In the genomic region with DNA sequence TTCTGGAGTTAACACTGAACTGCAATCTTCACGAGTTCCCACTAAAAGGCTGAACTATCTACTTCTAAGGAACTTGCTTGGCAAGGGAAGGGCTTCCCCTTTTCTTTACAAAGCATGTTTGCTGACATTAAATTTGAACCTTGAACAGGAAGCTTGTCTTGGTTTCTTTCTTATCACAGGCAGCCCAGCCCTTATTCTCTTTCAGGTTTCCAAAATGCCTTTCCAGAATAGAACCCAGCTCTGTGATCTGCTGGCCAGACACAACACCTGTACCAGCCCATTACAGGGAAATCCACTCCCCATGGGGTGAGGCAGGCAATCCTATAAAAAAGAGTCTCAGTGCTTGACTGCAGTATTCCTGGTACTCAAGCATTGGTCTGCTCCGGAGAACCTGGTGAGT, we compare ENCODE assay signal across 27 mouse cellular contexts. TPM values are rescaled to one million over a fixed set of nuclear protein-coding genes. Genes with fewer than 3 reads are reported as not detected.
"Had no signal": no experiment of that assay in that cellular context is flagged by ENCODE, and none has a peak within 500 bp of the region (broad histone marks: within the 10 kb centered on the region; RNA-seq: fewer than 3 reads in every experiment).

A gene (plus strand): TSS at position 231 of the 400 bp plus-strand sequence.
A gene (plus strand): TSS at position 352 of the 400 bp plus-strand sequence.

RNA-seq across cellular contexts. Expression of the first gene that starts in this region (rescaled TPM):
- total RNA-seq: gastrocnemius, adult 2 months; gastrocnemius, postnatal 10 days; gastrocnemius, postnatal 25 days; gastrocnemius, postnatal 4 days; granulocyte monocyte progenitor cell, adult 5-6 weeks; heart, adult 18-20 months; heart, adult 8-10 months; heart, postnatal 10 days; heart, postnatal 25 days; layer of hippocampus, adult 2 months; layer of hippocampus, postnatal 10 days; layer of hippocampus, postnatal 25 days; left cerebral cortex, adult 2 months; left cerebral cortex, postnatal 14 days; left cerebral cortex, postnatal 36 days had no signal
- polyA plus RNA-seq: frontal cortex, adult 2 months; heart, embryonic 10.5 days; heart, embryonic 12.5 days; heart, embryonic 14.5 days; hindbrain, embryonic 11.5 days; hindbrain, embryonic 14.5 days; hindbrain, embryonic 16.5 days; kidney, embryonic 15.5 days; limb, embryonic 10.5 days; limb, embryonic 12.5 days; liver, embryonic 11.5 days had no signal

RNA-seq across cellular contexts. Expression of the second gene that starts in this region (rescaled TPM):
- total RNA-seq: gastrocnemius, adult 2 months; gastrocnemius, postnatal 10 days; gastrocnemius, postnatal 25 days; granulocyte monocyte progenitor cell, adult 5-6 weeks; heart, adult 18-20 months; layer of hippocampus, adult 2 months; layer of hippocampus, postnatal 10 days; layer of hippocampus, postnatal 25 days; left cerebral cortex, adult 2 months; left cerebral cortex, postnatal 14 days; left cerebral cortex, postnatal 36 days had no signal
- polyA plus RNA-seq: hindbrain, embryonic 14.5 days; inflammation-experienced regulatory T-cells, adult 6 months; limb, embryonic 10.5 days had no signal
